Mouse (Mus musculus): Measurements from ENCODE around the gene Aff1.

Gene Aff1

GRCm38 (mm10) chr5:103691624-103692530 lies at the start of gene Aff1:
TSS of gene Aff1 (plus strand) at chr5:103692374.
- DNase-seq (ENCODE audit: low read depth, low spot score), result peak; percentile 93

GRCm38 (mm10) chr5:103644167-103644566 lies 48.0 kb upstream of the Aff1 start:
- no peak for DNase-seq (ENCODE audit: low read depth, low spot score)

DNA sequence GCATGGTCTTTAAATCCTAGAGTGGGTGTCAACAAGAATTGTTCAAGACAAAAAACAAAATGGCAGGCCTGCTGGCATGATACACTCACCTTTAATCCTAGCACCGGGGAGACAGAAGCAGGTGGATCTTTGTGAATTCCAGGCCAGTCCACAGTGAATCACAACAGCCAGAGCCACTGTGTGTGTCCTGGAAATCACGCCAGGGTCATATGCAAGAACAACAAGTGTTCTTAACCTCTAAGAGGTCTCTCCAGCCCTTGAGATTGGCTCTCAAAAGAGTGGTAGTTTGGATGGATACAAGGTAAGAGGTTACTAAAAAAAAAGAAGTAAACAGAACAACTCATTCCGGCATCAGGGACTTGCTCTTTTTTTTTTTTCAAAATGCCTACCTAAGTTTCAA lies 44.9 kb upstream of the Aff1 start:
- DNase-seq (ENCODE audit: low read depth, low spot score), result no peak

GRCm38 (mm10) chr5:103654225-103654624 lies 37.9 kb upstream of the Aff1 start:
- DNase-seq (ENCODE audit: low read depth, low spot score), result peak; percentile 73

DNA sequence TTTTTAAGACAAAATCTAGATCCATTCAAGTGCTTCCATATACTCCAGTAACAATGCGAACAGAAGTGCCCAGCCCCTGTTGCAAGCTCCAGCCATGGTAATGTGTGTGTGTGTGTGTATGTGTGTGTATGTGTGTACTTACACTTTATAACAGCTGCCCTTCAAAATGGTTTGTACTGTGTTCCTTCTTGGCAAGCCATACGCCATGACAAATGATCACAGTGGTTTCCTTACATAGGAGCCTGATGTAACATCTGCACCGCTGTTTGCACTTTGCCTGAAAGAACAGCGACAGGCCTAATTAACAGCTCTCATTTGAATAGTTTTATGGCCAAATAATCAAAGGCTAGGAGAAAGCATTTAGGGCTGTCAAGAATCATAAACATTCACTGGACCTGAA lies 37.4 kb upstream of the Aff1 start:
- DNase-seq (ENCODE audit: low read depth, low spot score), result no peak

GRCm38 (mm10) chr5:103655346-103656118 lies 36.6 kb upstream of the Aff1 start, which contains the start of gene 1700016H13Rik:
TSS of gene 1700016H13Rik (minus strand) at chr5:103656010.
- DNase-seq (ENCODE audit: low read depth, low spot score), result peak; percentile 82

GRCm38 (mm10) chr5:103658921-103659320 lies 33.3 kb upstream of the Aff1 start:
- DNase-seq (ENCODE audit: low read depth, low spot score), result peak; percentile 27

DNA sequence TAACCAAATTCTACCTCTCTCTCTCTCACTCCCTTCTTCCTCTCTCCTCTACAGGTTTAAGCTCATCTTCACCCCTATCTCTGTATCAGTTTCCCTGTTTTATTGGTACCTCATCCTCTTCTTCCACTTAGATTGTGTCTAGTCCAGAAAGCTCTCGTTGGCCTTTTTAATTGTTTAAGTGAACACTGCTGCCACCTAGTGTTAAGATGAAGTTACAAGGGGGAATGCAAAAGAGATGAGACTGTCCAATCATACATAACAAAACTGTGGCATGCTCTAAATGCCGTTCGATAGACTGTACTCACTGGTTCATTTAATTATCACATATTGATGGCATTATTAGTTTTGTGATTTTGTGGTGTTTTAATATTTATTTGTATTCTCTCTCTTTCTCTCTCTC lies 32.6 kb upstream of the Aff1 start:
- DNase-seq (ENCODE audit: low read depth, low spot score), result peak; percentile 74

DNA sequence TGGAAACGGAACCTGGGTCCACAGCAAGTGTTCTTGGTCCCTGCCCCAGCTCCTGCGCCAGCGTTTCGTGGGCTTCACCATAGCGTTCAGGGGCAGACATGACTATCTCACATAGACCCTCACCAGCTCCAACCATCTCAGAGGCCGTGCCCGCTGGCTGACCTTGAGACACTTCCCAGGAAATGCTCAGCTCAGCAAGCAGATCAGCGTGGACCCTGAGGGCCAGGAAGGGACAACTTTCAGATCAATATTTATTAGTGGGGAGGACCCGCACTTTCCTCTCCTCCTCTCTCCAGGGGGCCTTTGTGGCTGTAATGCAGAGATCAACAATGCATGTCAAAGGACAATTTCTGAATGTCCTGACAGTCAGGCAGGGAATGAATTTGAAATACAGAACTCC lies 27.2 kb upstream of the Aff1 start:
- DNase-seq (ENCODE audit: low read depth, low spot score), result no peak

- no peak for DNase-seq (ENCODE audit: low read depth, low spot score)
Measured at GRCm38 (mm10) chr5:103665876-103666275, 26.3 kb upstream of the Aff1 start.

GRCm38 (mm10) chr5:103671858-103672257 lies 20.3 kb upstream of the Aff1 start:
- DNase-seq (ENCODE audit: low read depth, low spot score), result no peak

DNA sequence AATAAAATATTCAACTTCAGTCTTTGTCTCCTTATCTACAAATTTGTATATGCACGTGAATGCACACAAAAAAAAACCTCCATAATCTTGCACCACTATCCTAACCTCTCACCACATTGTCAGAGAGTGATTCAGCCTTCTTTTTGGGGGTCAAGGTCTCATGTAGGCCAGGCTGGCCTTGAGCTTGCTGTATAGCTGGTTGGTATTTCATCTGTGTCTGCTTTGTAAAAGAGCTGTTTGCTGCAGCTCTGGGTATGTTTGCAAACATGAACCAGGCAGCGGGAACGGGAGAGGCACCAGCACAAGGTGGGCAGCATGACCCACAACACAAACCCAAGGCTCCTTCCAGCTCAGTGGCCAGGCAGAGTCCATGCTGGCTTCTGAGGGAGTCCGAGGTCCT lies 18.6 kb upstream of the Aff1 start:
- DNase-seq (ENCODE audit: low read depth, low spot score), result no peak

- no peak for DNase-seq (ENCODE audit: low read depth, low spot score)
Measured at GRCm38 (mm10) chr5:103674482-103674881, 17.7 kb upstream of the Aff1 start.

DNA sequence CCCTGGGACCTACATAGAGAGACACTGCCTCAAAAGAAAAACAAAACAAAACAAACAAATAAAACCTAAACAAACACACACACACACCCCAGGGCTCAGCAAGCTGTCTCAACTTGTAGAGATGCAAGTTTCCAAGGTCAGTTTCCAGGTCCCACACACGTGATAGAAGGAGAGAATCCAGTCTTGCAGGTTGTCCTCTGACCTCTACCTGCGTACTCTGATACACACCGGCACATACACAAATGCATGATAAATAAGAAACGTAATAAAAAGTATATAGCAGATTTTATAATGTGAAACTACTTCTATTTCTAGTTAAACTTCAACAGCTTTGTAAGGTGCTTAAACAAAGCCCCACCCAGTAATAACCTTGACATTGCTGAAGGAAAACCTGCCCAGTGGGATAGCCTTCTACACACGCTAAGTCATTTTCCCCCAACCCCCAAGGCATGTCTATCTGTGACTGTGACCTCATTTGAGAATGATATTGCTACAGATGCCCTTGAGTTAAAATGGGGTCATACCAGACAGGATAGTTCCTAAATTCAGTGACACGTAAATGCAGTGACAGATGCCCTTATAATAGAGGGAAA lies 15.8 kb upstream of the Aff1 start:
- no peak for DNase-seq (ENCODE audit: low read depth, low spot score)

DNA sequence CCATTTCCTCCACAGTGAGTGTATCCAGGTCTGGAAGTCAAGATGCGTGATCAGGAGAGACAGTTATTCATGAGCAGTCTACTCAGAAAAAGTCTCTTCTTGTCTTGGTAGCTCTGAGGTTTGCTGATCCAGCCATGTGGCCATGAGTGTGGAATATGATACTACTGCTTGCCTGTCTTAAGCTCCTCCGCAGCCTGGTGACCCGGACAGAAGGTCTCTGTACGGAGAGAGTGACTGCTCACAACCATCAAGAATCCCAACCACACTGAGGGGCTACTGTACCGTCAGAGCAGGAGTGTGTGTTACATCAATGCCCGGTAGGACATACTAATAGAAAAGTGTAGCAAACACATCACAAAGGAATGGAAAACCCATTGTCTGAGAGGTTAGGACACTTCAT lies 14.3 kb upstream of the Aff1 start:
- DNase-seq (ENCODE audit: low read depth, low spot score), result no peak

GRCm38 (mm10) chr5:103678974-103679373 lies 13.2 kb upstream of the Aff1 start:
- DNase-seq (ENCODE audit: low read depth, low spot score), result no peak

GRCm38 (mm10) chr5:103680381-103680780 lies 11.8 kb upstream of the Aff1 start:
- DNase-seq (ENCODE audit: low read depth, low spot score), result peak; percentile 86

- no peak for DNase-seq (ENCODE audit: low read depth, low spot score)
Measured at GRCm38 (mm10) chr5:103681824-103682223, 10.3 kb upstream of the Aff1 start.

DNA sequence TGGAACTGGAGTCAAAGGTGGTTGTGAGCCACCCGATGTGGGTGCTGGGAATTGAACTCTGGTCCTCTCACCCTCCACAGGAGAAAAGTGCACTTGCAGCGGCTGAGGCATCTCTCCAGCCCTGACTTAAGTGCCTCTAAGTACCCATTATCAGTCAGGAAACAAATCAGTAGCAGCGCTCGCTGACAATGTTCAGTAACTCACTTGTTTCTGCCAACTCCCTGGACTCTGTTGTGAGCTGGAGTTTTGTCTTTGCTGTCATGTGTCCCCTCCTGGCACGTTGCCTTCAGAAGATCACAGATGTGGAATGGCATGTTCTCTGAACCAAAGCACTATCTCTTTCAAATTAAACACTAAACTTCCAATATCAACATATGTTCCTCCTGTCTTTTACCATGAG lies 2.5 kb upstream of the Aff1 start:
- DNase-seq (ENCODE audit: low read depth, low spot score), result no peak

DNA sequence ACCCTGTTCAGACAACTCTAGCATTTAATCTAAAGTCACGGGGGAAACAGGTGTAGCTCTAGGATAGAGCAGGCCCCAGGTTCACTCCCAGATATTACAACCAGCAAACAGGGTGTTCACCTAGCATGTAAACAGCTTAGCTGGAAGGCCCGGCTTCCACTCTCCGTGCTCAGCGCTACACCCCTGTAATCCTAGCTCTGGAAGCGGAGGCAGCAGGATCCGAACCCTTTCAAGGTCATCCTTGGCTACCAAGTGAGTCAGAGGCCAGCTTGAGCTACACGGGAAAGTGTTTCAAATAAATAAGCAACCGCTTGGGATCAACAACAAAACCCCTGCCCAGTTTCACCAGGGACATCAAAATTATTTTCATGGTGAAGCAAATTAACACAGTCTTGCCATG lies 2.0 kb upstream of the Aff1 start:
- no peak for DNase-seq (ENCODE audit: low read depth, low spot score)

DNA sequence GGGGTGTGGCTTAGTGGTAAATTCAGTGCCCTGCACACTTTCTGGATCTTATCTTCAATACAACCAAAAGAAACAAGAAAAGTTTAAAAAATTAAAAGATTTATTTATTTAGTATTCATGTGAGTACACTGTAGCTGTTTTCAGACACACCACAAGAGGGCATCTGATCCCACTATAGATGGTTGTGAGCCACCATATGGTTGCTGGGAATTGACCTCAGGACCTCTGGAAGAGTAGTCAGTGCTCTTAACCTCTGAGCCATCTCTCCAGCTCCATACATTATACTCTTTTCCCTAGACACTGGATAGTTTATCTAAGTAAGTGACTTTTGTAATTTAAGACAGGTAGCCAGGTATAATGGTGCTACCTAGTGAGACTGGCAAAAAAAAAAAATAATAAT lies 1.0 kb upstream of the Aff1 start:
- no peak for DNase-seq (ENCODE audit: low read depth, low spot score)

DNA sequence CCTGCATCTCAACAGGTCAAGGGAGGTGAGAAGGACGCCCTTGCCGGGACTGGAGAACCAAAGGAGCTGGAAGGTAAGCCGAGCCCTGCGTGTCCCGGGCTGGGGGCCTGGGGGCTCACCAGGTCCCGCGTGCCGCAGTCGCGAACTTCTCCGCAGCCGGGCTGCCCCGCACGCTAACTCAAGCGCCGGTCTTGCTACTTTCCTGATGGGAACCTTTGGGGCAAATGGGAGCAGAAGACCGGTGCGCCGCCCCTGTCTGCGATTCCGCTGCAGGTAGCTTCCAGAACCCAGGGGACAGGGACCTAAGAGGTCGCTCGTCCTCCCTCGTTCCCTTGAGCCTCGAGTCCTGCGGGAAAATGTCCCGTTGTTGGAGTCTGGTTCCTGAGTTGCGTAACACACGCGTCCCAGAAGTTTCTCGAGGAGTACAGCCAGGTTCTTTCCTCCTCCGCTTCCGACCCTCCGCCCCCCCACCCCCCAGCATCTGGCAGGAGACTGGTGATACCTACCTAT lies 412 bp downstream of the Aff1 start:
- DNase-seq (ENCODE audit: low read depth, low spot score), result no peak
